Mouse (Mus musculus): ENCODE measurements around the gene Atp8b5. TPM values are rescaled to one million over a fixed set of nuclear protein-coding genes. Genes with fewer than 3 reads are reported as not detected.

Gene Atp8b5
- polyA plus RNA-seq, 1 experiment, result not detected

DNA sequence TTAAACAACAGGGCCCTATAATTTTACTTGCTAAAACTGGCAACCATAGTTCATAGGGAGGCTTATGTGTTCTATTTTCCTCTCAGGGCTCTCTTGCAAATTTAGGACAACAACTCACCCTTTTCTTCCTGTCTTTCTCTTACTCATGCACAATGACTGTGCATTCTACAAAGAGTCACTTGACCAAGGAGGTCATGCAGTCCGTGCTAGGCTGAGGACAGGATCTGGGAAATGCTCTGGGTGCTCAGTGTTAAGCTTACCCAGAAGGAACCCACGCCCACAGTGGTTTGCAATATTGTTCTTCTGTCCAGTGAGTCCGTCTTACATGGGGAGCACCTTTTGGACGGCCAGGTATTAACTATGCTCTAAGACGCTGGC lies 117.1 kb downstream of the Atp8b5 start:
- Histone ChIP-seq H3K27me3 (ENCODE audit: control insufficient read depth) (peaks cover 15% of the 10 kb centered on the region), H3K9me3 (ENCODE audit: control insufficient read depth, low read length) (no peaks in the 10 kb centered on the region), H3K4me1 (ENCODE audit: control insufficient read depth) (peaks cover 2% of the 10 kb centered on the region; the same call in 1 of the 2 replicates), H3K36me3 (ENCODE audit: control insufficient read depth) (no peaks in the 10 kb centered on the region), H3K4me3 (replicated peaks) (no peak overlapping the region)
- TF ChIP-seq GATA1 (IDR thresholded peaks at IDR 0.05; ENCODE audit: low read length) (no peak), TAL1 (IDR thresholded peaks at IDR 0.05; ENCODE audit: low read length) (no peak)

DNA sequence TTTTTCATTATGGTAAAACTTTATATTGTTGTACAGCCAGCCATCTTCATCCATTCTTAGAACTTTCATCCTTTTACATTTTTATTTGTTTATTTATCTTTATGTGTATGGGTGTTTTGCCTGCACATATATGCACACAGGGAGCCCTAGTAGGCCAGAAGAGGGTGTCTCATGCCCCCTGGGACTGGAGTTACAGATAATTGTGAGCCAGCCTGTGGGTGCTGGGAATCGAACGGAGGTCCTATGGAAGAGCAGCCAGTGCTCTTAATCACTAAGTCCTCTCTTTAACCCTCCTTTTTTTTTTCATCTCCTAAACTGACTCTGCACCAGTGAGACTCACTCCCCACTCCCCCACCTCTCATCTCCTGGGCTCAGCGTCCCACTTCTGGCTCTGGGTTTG lies 117.6 kb downstream of the Atp8b5 start:
- H3K4me3 ChIP-seq (replicated peaks), result no peak overlapping the region
- no peaks in the 10 kb centered on the region for H3K9me3 ChIP-seq (ENCODE audit: control insufficient read depth, low read length)
- peaks cover 2% of the 10 kb centered on the region; the same call in 1 of the 2 replicates for H3K4me1 ChIP-seq (ENCODE audit: control insufficient read depth)
- no peaks in the 10 kb centered on the region for H3K36me3 ChIP-seq (ENCODE audit: control insufficient read depth)
- peaks cover 15% of the 10 kb centered on the region for H3K27me3 ChIP-seq (ENCODE audit: control insufficient read depth)
- no peak for TF ChIP-seq TAL1 (IDR thresholded peaks at IDR 0.05; ENCODE audit: low read length)
- no peak for TF ChIP-seq GATA1 (IDR thresholded peaks at IDR 0.05; ENCODE audit: low read length)

DNA sequence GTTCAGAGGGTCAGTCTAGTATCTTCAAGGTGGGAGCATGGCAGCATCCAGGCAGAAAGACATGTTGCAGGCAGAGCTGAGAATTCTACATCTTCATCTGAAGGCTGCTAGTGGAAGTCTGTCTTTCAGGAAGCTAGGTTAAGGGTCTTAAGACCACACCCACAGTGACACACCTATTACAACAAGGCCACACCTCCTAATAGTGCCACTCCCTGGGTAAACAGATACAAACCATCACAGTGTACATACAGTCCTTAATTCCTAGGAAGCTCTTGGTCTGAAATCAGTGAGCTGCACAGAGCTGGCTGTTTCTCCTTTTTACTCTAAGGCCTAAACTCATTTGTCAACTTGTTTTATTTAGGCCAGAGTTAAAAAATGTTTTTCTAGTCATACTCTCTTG lies 120.0 kb downstream of the Atp8b5 start:
- TF ChIP-seq TAL1 (IDR thresholded peaks at IDR 0.05; ENCODE audit: low read length) (no peak), GATA1 (IDR thresholded peaks at IDR 0.05; ENCODE audit: low read length) (no peak)
- H3K4me1 ChIP-seq (ENCODE audit: control insufficient read depth), result no peaks in the 10 kb centered on the region
- H3K4me3 ChIP-seq (replicated peaks), result no peak overlapping the region
- H3K36me3 ChIP-seq (ENCODE audit: control insufficient read depth), result no peaks in the 10 kb centered on the region
- peaks cover 7% of the 10 kb centered on the region for H3K27me3 ChIP-seq (ENCODE audit: control insufficient read depth)
- H3K9me3 ChIP-seq (ENCODE audit: control insufficient read depth, low read length), result no peaks in the 10 kb centered on the region

DNA sequence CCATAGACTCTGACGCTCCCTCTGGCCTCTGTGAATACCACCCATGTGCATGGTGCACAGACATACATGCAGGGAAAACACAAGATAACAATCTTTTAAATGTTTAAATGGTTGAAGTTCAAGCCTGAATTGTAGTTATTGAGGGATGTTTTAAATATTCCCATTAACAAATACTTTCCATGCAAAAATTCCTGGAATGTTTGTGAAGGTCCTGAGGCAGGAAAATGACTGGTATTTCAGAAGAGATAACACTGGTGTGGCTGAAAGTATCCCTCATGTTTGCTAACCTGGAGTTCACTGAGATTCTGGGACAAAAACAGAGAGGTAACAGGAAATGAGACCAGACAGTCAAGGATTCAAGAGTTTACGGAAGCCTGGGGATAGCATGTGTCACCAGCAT lies 122.4 kb downstream of the Atp8b5 start:
- TF ChIP-seq GATA1 (IDR thresholded peaks at IDR 0.05; ENCODE audit: low read length) (no peak), TAL1 (IDR thresholded peaks at IDR 0.05; ENCODE audit: low read length) (no peak)
- H3K27me3 ChIP-seq (ENCODE audit: control insufficient read depth), result no peaks in the 10 kb centered on the region
- no peaks in the 10 kb centered on the region for H3K36me3 ChIP-seq (ENCODE audit: control insufficient read depth)
- H3K4me3 ChIP-seq (replicated peaks), result no peak overlapping the region
- no peaks in the 10 kb centered on the region for H3K9me3 ChIP-seq (ENCODE audit: control insufficient read depth, low read length)
- no peaks in the 10 kb centered on the region for H3K4me1 ChIP-seq (ENCODE audit: control insufficient read depth)

DNA sequence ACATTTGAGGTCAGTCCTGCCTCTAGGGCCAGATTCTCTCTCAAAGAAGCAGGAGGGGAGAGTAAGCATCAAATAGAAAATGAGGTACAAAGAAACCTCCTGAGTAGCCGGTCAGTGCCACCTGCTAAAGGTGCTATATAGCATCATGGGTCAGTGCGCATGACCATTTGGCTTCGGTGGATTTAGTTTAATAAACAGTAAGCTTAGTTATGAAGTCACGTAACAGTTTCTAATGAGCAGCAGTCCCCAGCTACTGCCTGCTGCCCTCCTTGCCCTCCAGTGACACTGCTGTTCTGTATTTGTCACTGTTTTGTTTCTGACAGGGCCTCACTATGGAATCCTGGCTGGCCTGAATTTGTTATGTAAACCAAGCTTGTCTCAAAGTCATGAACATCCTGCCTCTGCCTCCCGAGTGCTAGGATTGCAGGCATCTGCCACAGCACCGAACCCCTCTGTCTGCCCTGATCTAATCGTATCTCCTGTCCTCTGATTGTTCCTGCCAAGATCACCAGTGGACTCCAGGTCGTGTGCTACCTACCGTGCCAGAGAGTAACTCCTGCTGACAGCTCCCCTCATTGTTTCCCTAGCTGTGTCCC lies 123.0 kb downstream of the Atp8b5 start:
- no peaks in the 10 kb centered on the region for H3K27me3 ChIP-seq (ENCODE audit: control insufficient read depth)
- H3K4me3 ChIP-seq (replicated peaks), result no peak overlapping the region
- H3K4me1 ChIP-seq (ENCODE audit: control insufficient read depth), result no peaks in the 10 kb centered on the region
- TF ChIP-seq TAL1 (IDR thresholded peaks at IDR 0.05; ENCODE audit: low read length), result no peak
- TF ChIP-seq GATA1 (IDR thresholded peaks at IDR 0.05; ENCODE audit: low read length), result no peak
- H3K9me3 ChIP-seq (ENCODE audit: control insufficient read depth, low read length), result no peaks in the 10 kb centered on the region
- H3K36me3 ChIP-seq (ENCODE audit: control insufficient read depth), result no peaks in the 10 kb centered on the region

DNA sequence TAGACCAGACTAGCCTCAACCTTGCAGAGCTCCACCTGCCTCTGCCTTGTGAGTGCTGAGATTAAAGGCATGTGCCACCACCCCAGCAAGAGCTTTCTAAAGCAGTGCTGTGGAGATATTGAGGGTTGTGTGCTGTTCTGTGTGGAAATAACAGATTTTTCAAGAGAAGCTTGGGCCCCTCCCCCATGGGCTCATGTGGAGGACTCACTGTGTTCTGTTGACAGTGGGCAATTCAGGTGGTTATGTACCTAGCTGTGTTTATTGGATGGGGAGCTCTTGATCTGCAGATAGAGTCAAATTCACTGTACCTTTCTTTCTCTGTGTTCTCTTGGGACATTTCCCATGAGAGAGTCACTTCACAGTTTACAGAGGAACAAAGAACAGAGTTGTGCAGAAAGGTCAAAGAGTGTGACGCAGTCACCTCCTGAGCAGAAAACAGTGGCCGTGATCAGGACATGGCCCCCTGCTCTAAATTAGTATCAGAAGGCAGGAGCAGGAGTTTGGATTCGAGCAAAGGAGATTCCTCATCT lies 124.6 kb downstream of the Atp8b5 start:
- Histone ChIP-seq H3K4me3 (replicated peaks) (no peak overlapping the region), H3K27me3 (ENCODE audit: control insufficient read depth) (no peaks in the 10 kb centered on the region), H3K36me3 (ENCODE audit: control insufficient read depth) (no peaks in the 10 kb centered on the region), H3K9me3 (ENCODE audit: control insufficient read depth, low read length) (no peaks in the 10 kb centered on the region), H3K4me1 (ENCODE audit: control insufficient read depth) (no peaks in the 10 kb centered on the region)
- TF ChIP-seq TAL1 (IDR thresholded peaks at IDR 0.05; ENCODE audit: low read length) (no peak), GATA1 (IDR thresholded peaks at IDR 0.05; ENCODE audit: low read length) (no peak)

DNA sequence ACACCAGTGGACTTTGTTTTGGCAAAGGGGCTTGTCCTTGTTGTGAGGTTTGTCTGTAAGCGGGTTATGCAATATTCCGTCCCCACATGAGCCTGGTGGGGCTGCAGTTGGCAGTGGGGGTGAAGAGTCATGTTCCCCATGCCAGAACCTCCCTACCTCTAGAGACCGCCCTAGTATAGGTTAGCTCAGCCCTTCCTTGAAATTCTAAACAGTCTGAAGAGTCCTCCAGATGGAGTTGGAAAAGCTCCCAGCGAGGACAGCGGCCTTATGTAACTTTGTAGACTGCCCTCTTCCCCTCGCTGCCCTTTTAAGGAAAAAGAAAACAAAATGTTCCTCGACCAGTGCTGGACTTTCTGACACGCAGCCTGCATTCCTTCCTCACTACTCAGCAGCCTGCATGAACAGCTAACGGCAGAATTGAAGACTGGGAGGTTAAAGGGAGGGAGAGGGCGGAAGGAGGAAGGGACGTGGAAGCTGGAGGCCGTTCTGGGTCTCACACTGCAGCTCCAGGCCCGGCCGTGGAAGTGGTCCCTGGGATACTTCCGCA lies 127.5 kb downstream of the Atp8b5 start:
- no peaks in the 10 kb centered on the region for H3K27me3 ChIP-seq (ENCODE audit: control insufficient read depth)
- TF ChIP-seq GATA1 (IDR thresholded peaks at IDR 0.05; ENCODE audit: low read length) (no peak), TAL1 (IDR thresholded peaks at IDR 0.05; ENCODE audit: low read length) (no peak)
- no peaks in the 10 kb centered on the region for H3K4me1 ChIP-seq (ENCODE audit: control insufficient read depth)
- no peak overlapping the region for H3K4me3 ChIP-seq (replicated peaks)
- no peaks in the 10 kb centered on the region for H3K36me3 ChIP-seq (ENCODE audit: control insufficient read depth)
- H3K9me3 ChIP-seq (ENCODE audit: control insufficient read depth, low read length), result no peaks in the 10 kb centered on the region

DNA sequence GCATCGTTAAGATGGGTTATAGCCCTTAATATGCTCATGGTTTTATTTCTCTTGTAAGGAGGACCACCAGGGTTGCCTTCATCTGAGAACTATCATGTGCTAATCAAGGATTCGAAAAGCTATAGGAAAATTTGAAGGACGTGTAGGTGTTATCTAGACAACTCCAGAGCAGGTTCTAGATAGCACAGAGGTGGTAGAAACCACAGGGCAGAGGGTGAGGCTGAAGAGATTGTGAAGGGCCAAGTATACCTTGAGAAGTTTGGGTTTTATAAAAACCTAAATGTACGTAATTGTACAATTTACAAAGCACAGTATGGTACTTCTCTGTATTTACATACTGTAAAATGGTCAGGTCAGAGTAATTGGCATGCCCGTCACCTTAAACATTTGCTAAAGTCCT lies 128.2 kb downstream of the Atp8b5 start:
- H3K4me1 ChIP-seq (ENCODE audit: control insufficient read depth), result no peaks in the 10 kb centered on the region
- no peaks in the 10 kb centered on the region for H3K27me3 ChIP-seq (ENCODE audit: control insufficient read depth)
- no peaks in the 10 kb centered on the region for H3K9me3 ChIP-seq (ENCODE audit: control insufficient read depth, low read length)
- no peak for TF ChIP-seq TAL1 (IDR thresholded peaks at IDR 0.05; ENCODE audit: low read length)
- no peak for TF ChIP-seq GATA1 (IDR thresholded peaks at IDR 0.05; ENCODE audit: low read length)
- no peak overlapping the region for H3K4me3 ChIP-seq (replicated peaks)
- no peaks in the 10 kb centered on the region for H3K36me3 ChIP-seq (ENCODE audit: control insufficient read depth)

DNA sequence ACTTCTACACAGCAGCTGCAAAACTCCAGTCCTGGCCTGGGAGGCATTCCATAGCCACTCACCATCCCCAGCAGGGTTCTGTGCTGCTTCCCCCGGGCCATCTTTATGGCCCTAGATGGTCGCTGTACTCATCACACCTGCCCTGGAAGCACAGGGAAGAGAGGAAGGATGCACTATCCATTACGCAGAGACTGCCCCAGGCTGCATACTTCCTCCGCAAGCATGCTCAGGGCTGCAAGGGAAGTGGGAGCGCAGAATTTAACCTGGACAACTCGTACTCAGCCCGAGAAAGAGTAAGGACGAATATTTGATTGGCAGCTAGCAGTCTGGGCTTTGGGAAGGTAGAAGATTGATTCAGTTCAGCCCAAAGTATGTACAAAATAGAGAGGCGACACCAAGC lies 128.9 kb downstream of the Atp8b5 start:
- Histone ChIP-seq H3K36me3 (ENCODE audit: control insufficient read depth) (no peaks in the 10 kb centered on the region), H3K4me1 (ENCODE audit: control insufficient read depth) (no peaks in the 10 kb centered on the region), H3K9me3 (ENCODE audit: control insufficient read depth, low read length) (no peaks in the 10 kb centered on the region), H3K4me3 (replicated peaks) (no peak overlapping the region), H3K27me3 (ENCODE audit: control insufficient read depth) (no peaks in the 10 kb centered on the region)
- TF ChIP-seq GATA1 (IDR thresholded peaks at IDR 0.05; ENCODE audit: low read length) (no peak), TAL1 (IDR thresholded peaks at IDR 0.05; ENCODE audit: low read length) (no peak)

Measured in erythroblast, embryonic 14.5 days (primary cell).